Mouse (Mus musculus): ENCODE measurements around the gene Tpx2.

Gene Tpx2

GRCm38 (mm10) chr2:152878239-152878638, 30.5 kb downstream of the Tpx2 start:
- no peak for DNase-seq

- no peak for DNase-seq
These were observed 33.1 kb downstream of the Tpx2 start for GRCm38 (mm10) chr2:152880898-152881297.

DNA sequence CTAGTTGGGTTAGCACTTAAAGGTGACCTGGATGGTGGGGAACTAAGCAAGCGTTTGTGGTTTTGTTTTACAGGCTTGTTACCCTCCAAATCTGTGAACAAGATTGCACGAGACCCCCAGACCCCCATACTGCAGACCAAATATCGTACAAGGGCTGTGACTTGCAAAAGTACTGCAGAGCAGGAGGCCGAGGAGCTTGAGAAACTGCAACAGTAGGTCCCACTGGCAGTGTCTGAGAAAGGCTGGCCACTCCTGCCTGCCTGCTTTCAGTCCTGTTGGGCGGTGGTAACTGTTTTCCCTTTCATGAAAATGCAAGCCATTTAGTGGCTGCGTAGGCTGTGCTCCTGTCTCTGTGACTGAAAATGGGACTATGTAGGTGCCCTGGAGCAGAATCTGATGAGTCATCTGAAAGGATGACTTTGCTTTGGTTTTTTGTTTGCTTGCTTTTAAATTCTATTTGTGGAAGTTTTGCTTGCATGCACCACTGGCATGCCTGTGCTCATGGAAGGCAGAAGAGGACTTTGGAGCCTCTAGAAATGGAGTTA, 36.4 kb downstream of the Tpx2 start:
- no peak for DNase-seq

GRCm38 (mm10) chr2:152887230-152887629, 39.5 kb downstream of the Tpx2 start:
- no peak for DNase-seq

- DNase-seq = no peak
These were observed 41.0 kb downstream of the Tpx2 start for GRCm38 (mm10) chr2:152888774-152889173.

DNA sequence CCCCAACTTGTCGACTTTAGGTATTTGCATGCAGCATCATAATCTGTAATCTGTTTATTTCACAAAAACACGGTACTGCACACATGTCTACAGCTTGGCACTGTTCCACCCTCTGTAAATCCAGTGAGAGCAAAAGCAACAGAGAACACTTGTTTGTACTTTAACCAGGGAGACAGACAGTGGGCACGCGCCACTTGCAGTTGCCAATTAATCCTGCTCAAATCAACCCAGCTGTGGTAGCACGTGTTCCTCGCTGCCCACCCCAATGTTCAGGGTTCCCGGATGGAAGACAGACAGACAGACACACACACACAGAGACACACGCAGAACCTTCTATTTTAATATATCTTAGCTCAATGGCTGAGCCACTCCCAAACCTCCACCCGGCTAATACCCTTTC, 48.1 kb downstream of the Tpx2 start:
- no peak for DNase-seq

- DNase-seq = no peak
These were observed 49.2 kb downstream of the Tpx2 start for GRCm38 (mm10) chr2:152896926-152897325.

DNA sequence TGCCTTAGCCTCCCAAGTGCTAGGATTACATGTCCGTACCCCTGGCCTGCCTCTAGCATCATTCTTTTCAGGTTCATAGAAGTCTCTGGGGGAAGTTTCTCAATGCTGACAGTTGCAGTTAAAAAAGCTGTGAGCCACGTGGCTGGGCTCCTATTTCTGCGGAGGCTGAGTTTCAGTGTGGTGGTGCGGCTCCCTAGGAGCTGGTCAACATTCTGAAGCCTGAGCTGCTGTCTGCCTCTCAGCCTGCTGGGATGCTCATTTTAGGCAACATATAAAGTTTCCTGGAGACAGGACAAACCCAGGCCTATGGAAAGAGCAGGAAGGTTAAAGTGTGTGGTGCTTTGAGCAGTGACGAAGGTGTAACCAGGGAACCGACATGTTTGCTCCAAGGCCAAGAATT, 51.2 kb downstream of the Tpx2 start:
- DNase-seq = no peak

DNA sequence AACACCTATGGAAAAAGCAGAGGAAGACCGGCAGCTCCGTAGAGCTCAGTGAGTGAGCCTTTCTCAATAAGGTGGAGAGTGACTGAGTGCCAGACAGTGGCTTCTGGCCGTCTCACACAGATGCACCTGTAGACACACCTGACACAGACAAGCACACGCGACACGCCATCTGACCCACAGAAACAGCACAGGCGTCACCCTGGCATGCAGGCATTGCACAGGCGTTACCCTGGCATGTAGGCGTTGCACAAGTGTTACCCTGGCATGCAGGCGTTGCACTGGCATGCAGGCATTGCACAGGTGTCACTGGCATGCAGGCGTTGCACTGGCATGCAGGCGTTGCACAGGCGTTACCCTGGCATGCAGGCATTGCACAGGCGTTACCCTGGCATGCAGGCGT, 53.5 kb downstream of the Tpx2 start:
- no peak for DNase-seq

- no peak for DNase-seq
These were observed 54.9 kb downstream of the Tpx2 start for GRCm38 (mm10) chr2:152902658-152903057.

- no peak for DNase-seq
These were observed 55.8 kb downstream of the Tpx2 start for GRCm38 (mm10) chr2:152903586-152903985.

GRCm38 (mm10) chr2:152904127-152904643, 56.4 kb downstream of the Tpx2 start:
- DNase-seq = no peak

DNA sequence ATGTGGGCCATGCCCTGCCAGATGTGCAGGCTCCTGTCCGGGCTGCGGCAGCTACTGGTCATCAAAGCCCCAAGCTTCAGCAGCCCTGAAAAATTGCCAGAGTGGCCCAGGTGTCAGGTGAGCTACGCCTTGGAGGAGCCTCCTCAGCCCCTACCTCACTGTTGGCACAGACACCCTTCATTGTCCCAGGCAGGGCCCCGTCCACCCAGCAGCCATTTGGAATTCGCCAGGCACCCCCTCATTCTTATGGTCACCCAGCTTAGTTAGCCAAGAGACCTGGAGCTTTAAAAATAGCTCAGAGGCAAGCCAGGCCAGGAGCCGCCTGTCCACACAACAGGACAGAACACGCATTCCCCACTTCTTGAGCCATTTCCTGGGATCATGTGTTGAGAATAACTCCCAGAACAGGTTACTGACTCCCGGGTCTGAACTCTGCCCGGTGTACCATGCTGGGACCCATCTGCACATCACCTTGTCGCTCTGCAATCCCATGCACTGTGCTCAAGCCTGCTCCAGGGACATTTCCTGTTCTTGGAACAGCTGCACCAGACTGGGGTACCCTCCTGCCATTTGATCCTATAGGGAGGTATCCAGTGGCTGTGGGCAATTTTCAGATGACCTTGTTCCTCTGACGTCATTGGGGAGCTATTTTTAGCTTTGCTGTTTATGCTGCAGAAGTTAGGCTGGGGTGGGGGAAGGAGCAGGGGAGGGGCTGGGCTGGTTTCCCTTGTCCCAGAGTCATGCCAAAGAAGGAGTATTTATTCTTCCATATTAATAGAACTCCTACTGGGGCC, 57.5 kb downstream of the Tpx2 start:
- peak; percentile 67 for DNase-seq

DNA sequence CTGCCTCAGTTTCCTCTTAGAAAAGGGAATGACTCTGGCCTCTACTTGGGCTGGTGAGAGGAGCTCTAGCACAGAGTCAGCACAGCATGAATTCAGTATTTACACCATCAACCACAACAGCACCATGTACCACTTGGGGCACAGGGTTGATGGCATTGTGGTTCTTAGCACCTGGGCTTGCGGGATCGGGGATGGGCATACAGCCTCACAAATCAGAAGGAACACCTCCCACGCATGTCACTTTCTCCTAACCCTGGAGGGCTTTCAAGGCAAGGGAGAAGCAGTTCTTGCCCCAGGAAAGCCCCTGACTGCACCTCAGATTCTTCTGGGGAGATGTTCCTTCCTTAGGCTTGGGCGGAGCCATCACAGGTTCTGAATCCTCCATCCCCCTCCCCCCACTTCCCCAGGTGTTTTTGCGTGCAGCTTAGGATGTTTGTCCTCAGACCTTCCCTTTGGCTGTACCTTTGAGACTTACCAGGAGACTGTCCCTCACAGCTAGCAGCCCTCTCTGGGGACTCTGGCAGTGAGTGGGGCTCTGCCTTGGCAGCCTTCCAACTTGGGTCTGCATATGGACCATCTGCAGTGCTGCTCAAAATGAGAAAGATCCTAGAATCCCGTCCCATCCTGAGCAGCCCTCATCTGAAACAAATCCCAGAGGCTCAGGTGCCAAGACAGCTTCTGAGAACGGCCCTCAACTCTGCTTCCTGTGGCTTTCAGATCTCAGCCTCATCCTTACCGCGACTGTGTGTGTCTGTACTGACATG, 58.7 kb downstream of the Tpx2 start:
- no peak for DNase-seq

- DNase-seq = no peak
These were observed 59.6 kb downstream of the Tpx2 start for GRCm38 (mm10) chr2:152907114-152907943.

DNA sequence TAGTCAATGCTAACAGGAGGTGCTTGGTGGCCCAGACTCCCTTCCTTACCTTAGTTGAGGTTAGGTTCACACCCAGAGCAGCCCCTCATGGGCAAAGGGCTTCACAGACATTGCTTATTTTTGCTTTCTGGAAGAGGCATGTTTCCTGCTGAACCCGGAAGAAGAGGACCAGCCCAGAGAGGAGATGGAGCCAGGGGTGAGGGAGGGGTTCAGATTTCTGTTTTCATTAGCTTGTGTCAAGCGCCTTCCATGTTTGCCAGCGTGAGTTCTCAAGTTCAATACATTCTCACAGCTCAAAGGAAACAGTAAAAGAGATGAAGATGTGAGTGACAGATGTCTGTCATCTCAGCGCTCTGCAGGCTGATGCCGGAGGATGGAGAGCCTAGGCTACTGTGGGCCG, 62.1 kb downstream of the Tpx2 start:
- no peak for DNase-seq

GRCm38 (mm10) chr2:152911031-152911430, 63.3 kb downstream of the Tpx2 start, which contains the start of gene Mylk2:
Mylk2 (plus strand) TSS chr2:152911352.
- no peak for DNase-seq

- DNase-seq = no peak
These were observed 63.7 kb downstream of the Tpx2 start for GRCm38 (mm10) chr2:152911432-152911831.

DNA sequence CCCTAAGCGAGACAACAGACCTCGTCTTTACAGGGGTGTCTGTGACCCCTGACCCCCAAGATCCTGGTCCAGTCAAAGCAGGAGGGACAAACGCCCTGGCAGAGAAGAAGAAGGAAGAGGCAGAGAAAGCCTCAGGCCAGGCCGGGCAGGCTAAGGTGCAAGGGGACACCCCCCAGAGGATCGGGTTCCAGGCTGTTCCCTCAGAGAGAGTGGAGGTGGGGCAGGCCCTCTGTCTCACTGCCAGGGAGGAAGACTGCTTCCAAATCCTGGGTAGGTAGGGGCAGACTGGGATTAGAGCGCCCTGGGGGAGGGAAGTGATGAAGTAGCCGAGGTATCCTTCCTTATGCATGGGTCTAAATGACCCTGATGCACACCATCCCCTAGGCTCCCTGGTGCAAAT, 65.7 kb downstream of the Tpx2 start:
- no peak for DNase-seq

- DNase-seq = peak; percentile 92
These were observed 66.8 kb downstream of the Tpx2 start for GRCm38 (mm10) chr2:152914310-152915120.

DNA sequence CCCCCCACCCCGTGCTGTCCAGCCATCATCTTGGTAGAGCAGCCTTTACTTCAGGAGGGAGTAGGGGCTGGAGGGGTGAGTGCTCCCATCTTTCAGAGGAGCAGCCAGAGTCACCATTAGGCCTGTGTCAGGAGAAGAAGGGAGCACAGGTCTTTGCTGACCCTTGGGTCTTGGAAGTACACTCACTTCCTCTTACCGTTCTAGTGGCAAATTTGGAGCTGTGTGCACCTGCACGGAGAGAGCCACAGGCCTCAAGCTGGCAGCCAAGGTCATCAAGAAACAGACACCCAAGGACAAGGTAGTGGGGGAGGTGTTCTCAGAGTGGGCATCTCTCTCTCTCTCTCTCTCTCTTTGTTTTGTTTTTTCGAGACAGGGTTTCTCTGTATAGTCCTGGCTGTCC, 67.7 kb downstream of the Tpx2 start:
- no peak for DNase-seq

GRCm38 (mm10) chr2:152916111-152916510, 68.3 kb downstream of the Tpx2 start:
- no peak for DNase-seq

Measured in embryo, embryonic 11 days (tissue).